Mouse (Mus musculus) forebrain, embryonic 12.5 days (tissue): ENCODE results near the gene Abcb5. TPM values are rescaled to one million over a fixed set of nuclear protein-coding genes. Genes with fewer than 3 reads are reported as not detected.

Experiments used
- ATAC-seq: fragments of 200-750 bp; cut with Nextera tagmentation; 2 replicates; pipeline ENCODE4 v1.8.0; 2017; ENCODE audit warnings: moderate TSS enrichment; ENCODE audit not compliant: low FRiP score
- H3K27ac ChIP-seq: fragments of 300-500 bp; sonication (generic); 2 replicates; pipeline ENCODE4 v1.5.1; 2016; ENCODE audit warnings: mild to moderate bottlenecking
- H3K27me3 ChIP-seq: fragments of 300-500 bp; sonication (generic); 2 replicates; pipeline ENCODE4 v1.6.1; 2016; ENCODE audit warnings: mild to moderate bottlenecking
- H3K36me3 ChIP-seq: fragments of 300-500 bp; sonication (generic); replicated peaks from 2 replicates; pipeline ENCODE4 v1.6.1; 2016; ENCODE audit warnings: mild to moderate bottlenecking
- H3K4me1 ChIP-seq: fragments of 300-500 bp; sonication (generic); 2 replicates; pipeline ENCODE4 v1.6.1; 2016
- H3K4me2 ChIP-seq: fragments of 300-500 bp; sonication (generic); 2 replicates; pipeline ENCODE4 v1.6.1; 2016; ENCODE audit warnings: mild to moderate bottlenecking, moderate library complexity
- H3K4me3 ChIP-seq: fragments of 300-500 bp; sonication (generic); replicated peaks from 2 replicates; pipeline ENCODE4 v1.5.1; 2016; ENCODE audit warnings: mild to moderate bottlenecking
- H3K9ac ChIP-seq: fragments of 300-500 bp; sonication (generic); 2 replicates; pipeline ENCODE4 v1.6.1; 2016; ENCODE audit warnings: mild to moderate bottlenecking
- H3K9me3 ChIP-seq: fragments of 300-500 bp; sonication (generic); 2 replicates; pipeline ENCODE4 v1.6.1; 2016
- WGBS: fragments of 180-500 bp; shearing (Covaris S2); methylation state at CpG from one replicate; pipeline ENCODE4 v1.1.7; 2016; 5-methylcytosine and 5-hydroxymethylcytosine counted together
- polyA plus RNA-seq: library from polyadenylated mRNA; unstranded; fragments of >200 nt; fragmentation: Nextera tagmentation; extraction: Ambion mirVana; gene quantifications from 2 replicates; pipeline ENCODE4 v1.2.1, GENCODE M21; 2016

Abcb5 gene
- polyA plus RNA-seq, 1 experiment from 2014 or later = not detected

DNA sequence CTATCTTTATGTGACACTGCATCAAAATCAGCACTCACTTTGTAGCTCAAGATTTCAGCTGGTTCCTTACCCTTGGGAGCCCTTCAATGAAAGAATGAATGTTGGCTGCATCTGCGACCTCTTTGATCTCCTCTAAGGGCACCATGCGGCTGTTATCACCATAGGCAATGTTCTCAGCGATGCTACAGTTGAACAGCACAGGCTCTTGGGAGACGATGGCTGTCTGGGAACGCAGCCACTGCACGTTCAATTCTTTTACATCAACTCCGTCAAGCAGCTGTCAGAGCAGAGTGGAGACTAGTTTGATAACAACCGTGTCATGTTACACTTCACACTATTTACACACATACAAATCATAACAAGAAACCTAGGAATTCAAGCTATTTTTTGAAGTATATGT lies 93.5 kb downstream of the Abcb5 start:
- H3K4me1 ChIP-seq = no peaks in the 10 kb centered on the region
- no peaks in the 10 kb centered on the region for H3K27me3 ChIP-seq
- no peak overlapping the region for H3K9ac ChIP-seq
- no peak overlapping the region for H3K4me3 ChIP-seq
- H3K36me3 ChIP-seq = no peaks in the 10 kb centered on the region
- no peak overlapping the region for H3K4me2 ChIP-seq
- H3K27ac ChIP-seq = no peak overlapping the region
- WGBS = 89% methylated on average over 8 of the region's 8 CpGs
- H3K9me3 ChIP-seq = no peaks in the 10 kb centered on the region
- no peak for ATAC-seq

- ATAC-seq = 0 out of 2 replicates have a peak, but pooled peaks have one; percentile 6
- H3K4me2 ChIP-seq = peak overlapping the region; percentile 64
- peaks cover 20% of the 10 kb centered on the region for H3K4me1 ChIP-seq
- H3K36me3 ChIP-seq = no peaks in the 10 kb centered on the region
- peaks cover 25% of the 10 kb centered on the region for H3K27me3 ChIP-seq
- no peak overlapping the region for H3K27ac ChIP-seq
- 2% methylated on average over 7 of the region's 7 CpGs for WGBS
- no peaks in the 10 kb centered on the region for H3K9me3 ChIP-seq
- H3K9ac ChIP-seq = no peak overlapping the region
- H3K4me3 ChIP-seq = no peak overlapping the region
Measured at GRCm38 (mm10) chr12:118856151-118856550, 110.1 kb downstream of the Abcb5 start.

DNA sequence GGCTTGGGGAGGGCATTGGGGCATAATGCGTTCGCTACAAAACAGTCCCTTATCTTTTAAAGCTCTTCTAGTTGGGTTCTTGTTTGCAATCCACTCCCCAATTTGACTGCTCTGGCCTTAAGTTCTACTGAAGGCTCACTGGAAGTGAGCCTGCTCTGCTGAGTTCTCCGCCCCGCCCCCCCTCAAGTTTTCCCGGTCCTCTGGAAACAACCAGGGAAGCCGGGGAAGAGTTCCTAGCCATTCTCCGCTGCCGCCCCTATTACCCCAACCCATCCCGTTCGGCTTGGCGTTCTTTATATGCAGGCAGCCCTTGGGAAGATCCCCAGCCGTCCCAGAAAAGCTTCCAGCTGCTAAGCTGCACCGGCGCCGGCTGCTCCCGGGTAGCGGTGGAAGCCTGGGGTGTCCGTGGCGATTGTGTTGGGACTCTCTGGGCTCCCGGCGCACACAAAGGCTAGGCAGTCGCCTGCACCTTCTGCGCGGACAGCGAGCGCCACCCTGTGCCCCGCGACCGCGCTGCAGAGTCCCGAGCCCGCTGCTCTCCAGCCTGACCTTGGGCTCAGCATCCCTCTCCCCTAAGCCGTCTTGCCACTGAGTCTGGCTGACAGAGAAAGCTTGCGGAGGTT lies 111.3 kb downstream of the Abcb5 start:
- WGBS = 0% methylated on average over 34 of the region's 34 CpGs
- peak overlapping the region; percentile 89 for H3K27ac ChIP-seq
- peak overlapping the region; percentile 55 for H3K9ac ChIP-seq
- peak overlapping the region; percentile 42 for H3K4me3 ChIP-seq
- peak overlapping the region; percentile 64 for H3K4me2 ChIP-seq
- H3K27me3 ChIP-seq = peaks cover 28% of the 10 kb centered on the region
- peak; percentile 97 for ATAC-seq
- H3K4me1 ChIP-seq = peaks cover 22% of the 10 kb centered on the region
- no peaks in the 10 kb centered on the region for H3K9me3 ChIP-seq
- no peaks in the 10 kb centered on the region for H3K36me3 ChIP-seq

- Histone ChIP-seq H3K27me3 (peaks cover 34% of the 10 kb centered on the region), H3K36me3 (no peaks in the 10 kb centered on the region), H3K9me3 (no peaks in the 10 kb centered on the region), H3K9ac (peak overlapping the region; percentile 55), H3K4me2 (peak overlapping the region; percentile 64), H3K4me1 (peaks cover 25% of the 10 kb centered on the region), H3K27ac (peak overlapping the region; percentile 89), H3K4me3 (peak overlapping the region; percentile 42)
- ATAC-seq = peak; percentile 7; the same call in 1 of the 2 replicates
- WGBS = 2% methylated on average over 10 of the region's 10 CpGs
Measured at GRCm38 (mm10) chr12:118854401-118854800, 111.8 kb downstream of the Abcb5 start.

DNA sequence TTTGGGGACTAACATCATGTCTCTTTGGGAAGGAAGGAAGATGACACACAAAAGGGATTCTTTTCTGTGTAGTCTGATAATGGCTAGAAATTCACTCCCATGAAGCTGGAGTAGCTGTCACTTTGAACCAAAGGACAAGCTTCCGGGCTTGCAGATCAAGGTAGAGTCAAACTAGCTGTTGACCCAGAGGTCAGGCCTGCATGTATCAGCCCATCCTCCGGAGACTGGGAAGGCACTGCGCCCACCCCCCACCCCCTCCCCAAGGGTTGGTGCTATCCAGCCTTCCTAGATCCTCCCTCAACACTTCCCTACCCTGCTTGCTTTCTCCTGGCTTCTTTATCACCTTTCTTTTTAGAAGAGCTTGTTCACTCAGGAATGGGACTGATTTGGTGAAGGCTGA lies 112.9 kb downstream of the Abcb5 start:
- Histone ChIP-seq H3K27ac (peak overlapping the region; percentile 56; the same call in 1 of the 2 replicates), H3K4me1 (peaks cover 36% of the 10 kb centered on the region), H3K9ac (peak overlapping the region; percentile 40; the same call in 1 of the 2 replicates), H3K27me3 (peaks cover 44% of the 10 kb centered on the region), H3K9me3 (no peaks in the 10 kb centered on the region), H3K36me3 (no peaks in the 10 kb centered on the region), H3K4me3 (peak overlapping the region; percentile 25), H3K4me2 (peak overlapping the region; percentile 64)
- ATAC-seq = no peak
- WGBS = 0% methylated on average over 3 of the region's 3 CpGs

- H3K36me3 ChIP-seq = no peaks in the 10 kb centered on the region
- H3K9me3 ChIP-seq = no peaks in the 10 kb centered on the region
- H3K27me3 ChIP-seq = peaks cover 56% of the 10 kb centered on the region
- H3K4me2 ChIP-seq = peak overlapping the region; percentile 65
- H3K4me1 ChIP-seq = peaks cover 39% of the 10 kb centered on the region
- H3K27ac ChIP-seq = no peak overlapping the region
- peak overlapping the region; percentile 57 for H3K4me3 ChIP-seq
- 14% methylated on average over 12 of the region's 12 CpGs for WGBS
- no peak for ATAC-seq
- peak overlapping the region; percentile 65; the same call in 1 of the 2 replicates for H3K9ac ChIP-seq
Measured at GRCm38 (mm10) chr12:118850851-118851410, 115.3 kb downstream of the Abcb5 start.

DNA sequence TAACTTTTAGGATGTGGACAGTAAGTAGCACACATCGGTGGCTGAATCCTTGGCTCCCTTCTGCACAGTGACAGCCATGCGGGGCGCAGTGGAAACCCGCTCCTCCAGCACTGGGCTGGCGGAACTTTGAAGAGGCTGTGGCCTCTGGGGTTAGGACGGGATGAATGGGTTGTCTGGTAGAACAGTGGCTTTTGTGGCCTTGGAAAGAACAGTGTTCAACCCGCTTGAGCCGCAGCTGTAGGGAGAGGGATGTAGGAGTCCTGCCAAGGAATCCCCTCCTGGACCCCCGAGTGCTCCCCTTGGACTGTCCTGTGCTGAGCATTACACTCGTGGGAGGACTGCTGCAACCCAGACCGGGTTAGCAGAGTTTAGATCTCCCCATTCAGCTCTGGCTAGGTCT lies 116.2 kb downstream of the Abcb5 start:
- H3K4me1 ChIP-seq = peaks cover 36% of the 10 kb centered on the region
- H3K9ac ChIP-seq = peak overlapping the region; percentile 65
- H3K27me3 ChIP-seq = peaks cover 54% of the 10 kb centered on the region
- peak overlapping the region; percentile 57 for H3K4me3 ChIP-seq
- ATAC-seq = no peak
- peak overlapping the region; percentile 65 for H3K4me2 ChIP-seq
- 1% methylated on average over 11 of the region's 11 CpGs for WGBS
- peak overlapping the region; percentile 85 for H3K27ac ChIP-seq
- no peaks in the 10 kb centered on the region for H3K9me3 ChIP-seq
- no peaks in the 10 kb centered on the region for H3K36me3 ChIP-seq

DNA sequence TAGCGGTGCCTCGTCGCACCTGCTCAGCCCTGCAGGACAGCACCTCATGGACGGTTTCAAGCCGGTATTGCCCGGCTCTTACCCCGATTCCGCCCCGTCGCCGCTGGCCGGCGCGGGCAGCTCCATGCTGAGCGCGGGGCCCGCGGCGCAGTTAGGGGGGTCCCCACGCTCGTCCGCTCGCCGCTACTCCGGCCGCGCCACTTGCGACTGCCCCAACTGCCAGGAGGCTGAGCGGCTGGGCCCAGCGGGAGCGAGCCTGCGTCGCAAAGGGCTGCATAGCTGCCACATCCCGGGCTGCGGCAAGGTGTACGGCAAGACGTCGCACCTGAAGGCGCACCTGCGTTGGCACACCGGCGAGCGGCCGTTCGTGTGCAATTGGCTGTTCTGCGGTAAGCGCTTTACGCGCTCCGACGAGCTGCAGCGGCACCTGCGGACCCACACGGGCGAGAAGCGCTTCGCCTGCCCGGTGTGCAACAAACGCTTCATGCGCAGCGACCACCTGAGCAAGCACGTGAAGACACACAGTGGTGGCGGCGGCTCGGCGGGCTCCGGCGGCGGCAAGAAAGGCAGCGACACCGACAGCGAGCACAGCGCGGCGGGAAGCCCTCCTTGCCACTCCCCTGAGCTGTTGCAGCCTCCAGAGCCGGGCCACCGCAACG lies 116.9 kb downstream of the Abcb5 start:
- Histone ChIP-seq H3K4me2 (peak overlapping the region; percentile 65), H3K4me3 (peak overlapping the region; percentile 57), H3K4me1 (peaks cover 31% of the 10 kb centered on the region), H3K27ac (peak overlapping the region; percentile 85), H3K36me3 (no peaks in the 10 kb centered on the region), H3K9me3 (no peaks in the 10 kb centered on the region), H3K27me3 (peaks cover 59% of the 10 kb centered on the region), H3K9ac (peak overlapping the region; percentile 65)
- ATAC-seq = peak; percentile 37
- under 1% methylated on average over 77 of the region's 78 CpGs for WGBS

DNA sequence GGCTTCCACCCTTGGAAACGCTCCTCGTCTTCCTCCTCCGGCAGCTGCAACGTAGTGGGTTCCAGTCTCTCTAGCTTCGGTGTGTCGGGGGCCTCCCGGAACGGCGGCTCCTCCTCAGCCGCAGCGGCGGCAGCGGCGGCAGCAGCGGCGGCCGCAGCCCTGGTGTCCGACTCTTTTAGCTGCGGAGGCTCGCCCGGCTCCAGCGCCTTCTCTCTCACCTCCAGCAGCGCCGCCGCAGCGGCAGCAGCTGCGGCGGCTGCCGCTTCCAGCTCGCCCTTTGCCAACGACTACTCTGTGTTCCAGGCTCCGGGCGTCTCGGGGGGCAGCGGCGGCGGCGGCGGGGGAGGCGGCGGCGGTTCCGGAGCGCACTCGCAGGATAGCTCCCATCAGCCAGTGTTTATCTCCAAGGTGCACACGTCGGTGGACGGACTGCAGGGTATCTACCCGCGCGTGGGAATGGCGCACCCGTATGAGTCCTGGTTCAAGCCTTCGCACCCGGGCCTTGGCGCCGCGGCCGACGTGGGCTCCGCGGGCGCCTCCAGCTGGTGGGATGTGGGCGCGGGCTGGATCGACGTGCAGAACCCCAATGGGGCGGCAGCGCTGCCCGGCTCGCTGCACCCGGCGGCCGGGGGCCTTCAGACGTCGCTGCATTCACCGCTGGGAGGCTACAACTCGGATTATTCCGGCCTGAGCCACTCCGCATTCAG lies 117.6 kb downstream of the Abcb5 start:
- peak overlapping the region; percentile 85 for H3K27ac ChIP-seq
- peak overlapping the region; percentile 65 for H3K4me2 ChIP-seq
- peaks cover 28% of the 10 kb centered on the region for H3K4me1 ChIP-seq
- peaks cover 65% of the 10 kb centered on the region for H3K27me3 ChIP-seq
- peak overlapping the region; percentile 65 for H3K9ac ChIP-seq
- peak; percentile 40 for ATAC-seq
- 0% methylated on average over 79 of the region's 80 CpGs for WGBS
- H3K4me3 ChIP-seq = peak overlapping the region; percentile 57
- H3K36me3 ChIP-seq = no peaks in the 10 kb centered on the region
- H3K9me3 ChIP-seq = no peaks in the 10 kb centered on the region

DNA sequence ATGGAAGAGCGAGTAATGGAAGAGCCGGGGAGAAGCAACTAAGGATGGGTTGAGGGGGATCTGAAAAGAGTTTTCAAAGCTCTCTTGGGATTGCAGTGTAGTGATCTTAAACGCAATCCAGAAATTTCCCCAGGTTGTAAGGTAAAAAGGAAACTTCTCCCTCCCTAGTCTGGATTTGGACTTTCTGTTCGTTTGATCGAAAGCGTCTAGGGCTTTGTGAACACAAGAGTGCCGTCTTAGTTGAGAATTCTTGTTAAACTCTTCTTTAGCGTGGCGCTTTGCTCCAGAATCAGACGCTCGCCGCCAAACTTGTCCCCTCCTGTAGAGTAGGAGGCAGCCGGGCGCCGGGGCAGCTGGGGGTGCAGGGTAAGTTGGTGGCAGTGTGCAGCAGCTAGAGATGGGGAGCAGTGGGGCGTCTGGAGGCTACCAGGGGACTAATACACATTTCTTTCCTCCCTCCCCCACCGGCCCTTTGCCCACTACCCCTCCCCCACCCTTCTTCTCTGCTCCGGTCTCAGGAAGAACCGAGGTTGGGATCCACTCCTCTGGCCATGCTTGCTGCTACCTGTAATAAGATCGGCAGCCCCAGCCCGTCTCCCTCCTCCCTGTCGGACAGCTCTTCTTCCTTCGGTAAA lies 118.2 kb downstream of the Abcb5 start:
- H3K27ac ChIP-seq = peak overlapping the region; percentile 85
- WGBS = under 1% methylated on average over 21 of the region's 23 CpGs
- H3K4me1 ChIP-seq = peaks cover 27% of the 10 kb centered on the region
- peak overlapping the region; percentile 65 for H3K4me2 ChIP-seq
- H3K9ac ChIP-seq = peak overlapping the region; percentile 65
- peaks cover 63% of the 10 kb centered on the region for H3K27me3 ChIP-seq
- H3K9me3 ChIP-seq = no peaks in the 10 kb centered on the region
- H3K4me3 ChIP-seq = peak overlapping the region; percentile 57
- no peaks in the 10 kb centered on the region for H3K36me3 ChIP-seq
- ATAC-seq = peak; percentile 36; the same call in 1 of the 2 replicates

DNA sequence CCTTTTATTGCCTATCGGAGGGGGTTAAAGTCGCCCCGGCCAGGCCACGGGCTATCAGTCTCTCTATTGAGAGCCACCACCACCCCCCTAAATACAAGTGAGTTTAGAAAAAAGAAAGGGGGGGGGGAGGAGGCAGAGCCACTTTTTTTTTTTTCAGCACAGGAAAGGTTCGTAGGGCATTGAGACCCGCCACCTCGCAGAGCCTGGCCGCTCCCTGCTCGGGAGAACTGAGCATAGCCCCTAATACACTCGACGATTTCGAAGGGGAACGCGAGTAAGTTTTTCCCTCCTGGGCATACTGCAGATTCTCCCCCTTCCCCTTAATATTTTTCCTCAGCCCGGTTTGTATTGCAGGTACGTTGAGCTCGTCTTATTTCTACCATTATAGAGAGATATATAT lies 118.8 kb downstream of the Abcb5 start:
- Histone ChIP-seq H3K36me3 (no peaks in the 10 kb centered on the region), H3K9me3 (no peaks in the 10 kb centered on the region), H3K27ac (peak overlapping the region; percentile 85), H3K4me2 (peak overlapping the region; percentile 65), H3K27me3 (peaks cover 66% of the 10 kb centered on the region), H3K4me1 (peaks cover 32% of the 10 kb centered on the region), H3K4me3 (peak overlapping the region; percentile 57), H3K9ac (peak overlapping the region; percentile 65)
- WGBS = 1% methylated on average over 17 of the region's 17 CpGs
- ATAC-seq = no peak
